Mouse (Mus musculus): ENCODE results near the gene Prdx2.

DNA sequence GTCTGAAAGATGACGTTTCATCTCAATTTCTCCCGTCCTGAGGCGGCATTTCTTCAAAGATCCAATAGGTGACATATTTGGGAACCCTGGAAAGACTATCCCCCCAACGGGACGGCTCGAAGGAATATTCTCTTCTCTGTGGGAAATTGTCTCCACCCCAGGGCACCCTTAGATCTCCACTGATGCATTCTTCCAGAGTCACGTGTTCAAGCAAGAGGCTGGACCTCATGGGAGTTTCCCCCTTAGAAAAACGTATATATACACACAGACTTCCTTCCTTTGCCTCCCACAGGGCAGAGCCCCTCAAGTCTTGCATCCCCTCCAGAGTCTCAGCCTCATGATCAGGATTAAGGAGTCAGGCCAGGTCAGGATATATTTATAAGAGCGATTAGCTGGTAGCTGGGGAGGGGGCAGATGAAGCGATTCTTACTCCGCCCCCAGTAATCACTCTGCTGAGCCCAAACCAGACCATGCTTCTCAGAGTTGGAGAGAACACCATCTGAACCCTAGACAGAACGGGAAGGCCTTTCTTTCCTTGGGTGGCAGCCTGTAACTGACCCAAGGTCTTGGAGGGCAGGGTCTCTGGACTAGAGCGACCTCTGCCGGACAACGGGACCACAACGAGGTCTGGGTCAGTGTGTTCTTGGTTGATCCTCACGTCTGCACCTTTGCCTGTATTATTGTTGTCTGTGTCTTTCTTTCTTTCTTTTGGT is 22.7 kb upstream of the Prdx2 start, which contains the start of gene Rtbdn:
- TF ChIP-seq CTCF (IDR thresholded peaks at IDR 0.05; ENCODE audit: low read depth): peak; percentile 51
- no peak for TF ChIP-seq EP300 (optimal IDR thresholded peaks at IDR 0.05)

Measured in stomach, postnatal 0 days (tissue).